In the genomic region with DNA sequence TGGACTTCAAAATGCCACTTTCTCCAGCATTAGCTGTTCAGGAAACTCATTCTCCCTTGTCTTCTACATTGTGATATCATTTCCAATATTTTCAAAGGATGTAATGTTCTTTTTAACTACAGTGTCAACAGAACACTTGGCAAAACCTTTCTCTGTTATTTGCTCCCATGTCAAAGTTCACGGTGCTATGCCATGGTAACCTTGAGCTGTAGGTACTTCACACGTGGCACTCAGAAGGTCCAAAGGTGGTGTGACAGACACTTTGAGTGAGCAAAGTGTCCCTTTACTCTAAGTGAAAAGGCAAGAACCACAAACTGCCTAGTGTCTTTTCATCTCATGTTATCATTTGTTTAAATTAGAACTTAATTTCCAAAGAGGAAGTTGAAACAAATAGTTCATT, we compare ENCODE assay signal across 25 mouse cellular contexts. TPM values are rescaled to one million over a fixed set of nuclear protein-coding genes. Genes with fewer than 3 reads are reported as not detected.
DNase-seq lines count a peak whose midpoint lies in the region; ATAC-seq and TF ChIP-seq lines count a peak whose summit lies in the region.
"Had no signal": no experiment of that assay in that cellular context is flagged by ENCODE, and none has a peak within 500 bp of the region (broad histone marks: within the 10 kb centered on the region; RNA-seq: fewer than 3 reads in every experiment).

No protein-coding gene starts in this region.

- no peak for ATAC-seq in lung, postnatal 0 days
- peak; percentile 100 for ATAC-seq in liver, postnatal 0 days
- ATAC-seq: forebrain, embryonic 13.5 days; midbrain, embryonic 15.5 days had no signal

- WGBS in kidney, adult 2 months, result 59% methylated on average over 2 of the region's 2 CpGs
- WGBS in lung, postnatal 0 days, result 29% methylated on average over 2 of the region's 2 CpGs
- 53% methylated on average over 2 of the region's 2 CpGs for WGBS in liver, postnatal 0 days (ENCODE audit: insufficient replicate concordance)

- H3K4me2 ChIP-seq in lung, postnatal 0 days (replicated peaks; ENCODE audit: low read depth, low read length), result no peak overlapping the region
- H3K4me2 ChIP-seq in liver, postnatal 0 days (ENCODE audit: low read depth, low read length), result no peak overlapping the region
- H3K4me2 ChIP-seq: forebrain, embryonic 13.5 days; heart, embryonic 11.5 days; hindbrain, embryonic 14.5 days; midbrain, embryonic 15.5 days had no signal

- TF ChIP-seq EP300 in lung, postnatal 0 days (IDR thresholded peaks at IDR 0.05), result no peak
- peak; percentile 96 for TF ChIP-seq EP300 in liver, postnatal 0 days (IDR thresholded peaks at IDR 0.05; ENCODE audit: low read depth)

- no peak for TF ChIP-seq CTCF in kidney, adult 2 months (conservative IDR thresholded peaks at IDR 0.05; ENCODE audit: insufficient read depth, insufficient read length, low read depth, low read length)
- TF ChIP-seq CTCF in lung, postnatal 0 days (IDR thresholded peaks at IDR 0.05), result no peak
- TF ChIP-seq CTCF in liver, postnatal 0 days (IDR thresholded peaks at IDR 0.05; ENCODE audit: low read depth), result no peak

- H3K9me3 ChIP-seq in lung, postnatal 0 days (ENCODE audit: low read length), result no peaks in the 10 kb centered on the region
- peaks cover 3% of the 10 kb centered on the region; the same call in 1 of the 2 replicates for H3K9me3 ChIP-seq in liver, postnatal 0 days (ENCODE audit: low read length)
- H3K9me3 ChIP-seq: forebrain, embryonic 13.5 days; midbrain, embryonic 15.5 days had no signal

- H3K4me1 ChIP-seq in kidney, adult 2 months (ENCODE audit: control insufficient read depth, insufficient read depth, low read length), result no peaks in the 10 kb centered on the region
- H3K4me1 ChIP-seq in lung, postnatal 0 days (ENCODE audit: insufficient read depth, low read depth, low read length), result no peaks in the 10 kb centered on the region
- H3K4me1 ChIP-seq in liver, postnatal 0 days (ENCODE audit: insufficient read depth), result no peaks in the 10 kb centered on the region
- H3K4me1 ChIP-seq: forebrain, embryonic 13.5 days; midbrain, embryonic 15.5 days had no signal

- peak; percentile 34 for DNase-seq in kidney, adult 2 months
- no peak for DNase-seq in kidney, postnatal 10 days
- DNase-seq in lung, postnatal 0 days (ENCODE audit: low spot score), result peak; percentile 7
- no peak for DNase-seq in lung, adult 18-20 months
- peak; percentile 70 for DNase-seq in liver, postnatal 0 days
- DNase-seq in yolk sac, embryonic 10.5 days (ENCODE audit: low spot score), result peak; percentile 24
- no peak for DNase-seq in B cell, adult 2 months
- no peak for DNase-seq in left cerebral cortex, postnatal 14 days (ENCODE audit: low spot score in 2 of 2)
- DNase-seq: adrenal gland, postnatal 14 days; cerebellum, adult 11 months; cerebellum, adult 9-10 months; cerebellum, postnatal 36 days; gastrocnemius, postnatal 25 days; heart, adult 18-20 months; heart, postnatal 36 days; left cerebral cortex, postnatal 4 days; lung, postnatal 10 days; right cerebral cortex, postnatal 25 days; thymus, postnatal 14 days had no signal

- intact Hi-C loops in left cerebral cortex, postnatal 14 days (cut with DNase I), result no loop called here

- no peak overlapping the region for H3K9ac ChIP-seq in lung, postnatal 0 days (replicated peaks; ENCODE audit: low read depth)
- H3K9ac ChIP-seq in liver, postnatal 0 days (replicated peaks), result no peak overlapping the region
- H3K9ac ChIP-seq: forebrain, embryonic 13.5 days; hindbrain, embryonic 14.5 days; midbrain, embryonic 15.5 days had no signal

- no peak overlapping the region for H3K4me3 ChIP-seq in kidney, adult 2 months (ENCODE audit: insufficient read depth, low read depth, low read length)
- no peak overlapping the region for H3K4me3 ChIP-seq in lung, postnatal 0 days (ENCODE audit: low read depth, low read length)
- H3K4me3 ChIP-seq in liver, postnatal 0 days (ENCODE audit: low read depth, low read length), result no peak overlapping the region
- H3K4me3 ChIP-seq: forebrain, embryonic 13.5 days; layer of hippocampus, adult 2 months; left cerebral cortex, adult 2 months; midbrain, embryonic 15.5 days had no signal

- no peak for TF ChIP-seq POLR2A in kidney, adult 2 months (IDR thresholded peaks at IDR 0.05; ENCODE audit: low read depth, low read length)

- H3K36me3 ChIP-seq in kidney, adult 2 months (ENCODE audit: control insufficient read depth, insufficient read depth, low read length), result no peaks in the 10 kb centered on the region
- H3K36me3 ChIP-seq in lung, postnatal 0 days (ENCODE audit: insufficient read depth, low read length), result no peaks in the 10 kb centered on the region
- no peaks in the 10 kb centered on the region for H3K36me3 ChIP-seq in liver, postnatal 0 days (replicated peaks; ENCODE audit: insufficient read depth, low read length)
- H3K36me3 ChIP-seq: midbrain, embryonic 15.5 days had no signal

- no peak overlapping the region for H3K27ac ChIP-seq in kidney, adult 2 months (ENCODE audit: insufficient read depth, low read depth, low read length)
- H3K27ac ChIP-seq in lung, postnatal 0 days (ENCODE audit: low read length), result no peak overlapping the region
- peak overlapping the region; percentile 84 for H3K27ac ChIP-seq in liver, postnatal 0 days (ENCODE audit: low read depth)
- H3K27ac ChIP-seq: forebrain, embryonic 13.5 days; hindbrain, embryonic 14.5 days; layer of hippocampus, adult 2 months; left cerebral cortex, adult 2 months; midbrain, embryonic 15.5 days had no signal

- H3K27me3 ChIP-seq in kidney, adult 2 months (replicated peaks; ENCODE audit: control insufficient read depth, insufficient read depth, low read length), result no peaks in the 10 kb centered on the region
- no peaks in the 10 kb centered on the region for H3K27me3 ChIP-seq in lung, postnatal 0 days (replicated peaks; ENCODE audit: insufficient read depth, low read length)
- H3K27me3 ChIP-seq in liver, postnatal 0 days (ENCODE audit: insufficient read depth, low read length), result no peaks in the 10 kb centered on the region
- H3K27me3 ChIP-seq: forebrain, embryonic 13.5 days; midbrain, embryonic 15.5 days had no signal

RNA-seq across cellular contexts. Expression of a gene that starts 53.3 kb away (rescaled TPM):
- polyA plus RNA-seq in kidney, adult 2 months (2012; rRNA removed), result 4.2 and 4.9 TPM in 2 replicates
- polyA plus RNA-seq in lung, postnatal 0 days (2015; fragmentation: Nextera tagmentation; extraction: Ambion mirVana), result 8.1 and 8.3 TPM in 2 replicates
- 5.5 and 6.5 TPM in 2 replicates for polyA plus RNA-seq in liver, postnatal 0 days (2015; fragmentation: Nextera tagmentation; extraction: Ambion mirVana)
- 1 to 10 TPM; 2.2 TPM for total RNA-seq in left cerebral cortex, postnatal 14 days (2021)

Comparison
In these comparisons a context has a peak if more than half of its experiments do, and no peak if none do; other contexts are left out.
1. DNase-seq: peak in kidney, adult 2 months (single experiment), lung, postnatal 0 days (single experiment), liver, postnatal 0 days (single experiment) and yolk sac, embryonic 10.5 days (single experiment); none in kidney, postnatal 10 days (single experiment), lung, adult 18-20 months (0 of 2), B cell, adult 2 months (0 of 2) and left cerebral cortex, postnatal 14 days (0 of 2).